7 mouse cellular contexts compared by ENCODE assay signal in the genomic region with DNA sequence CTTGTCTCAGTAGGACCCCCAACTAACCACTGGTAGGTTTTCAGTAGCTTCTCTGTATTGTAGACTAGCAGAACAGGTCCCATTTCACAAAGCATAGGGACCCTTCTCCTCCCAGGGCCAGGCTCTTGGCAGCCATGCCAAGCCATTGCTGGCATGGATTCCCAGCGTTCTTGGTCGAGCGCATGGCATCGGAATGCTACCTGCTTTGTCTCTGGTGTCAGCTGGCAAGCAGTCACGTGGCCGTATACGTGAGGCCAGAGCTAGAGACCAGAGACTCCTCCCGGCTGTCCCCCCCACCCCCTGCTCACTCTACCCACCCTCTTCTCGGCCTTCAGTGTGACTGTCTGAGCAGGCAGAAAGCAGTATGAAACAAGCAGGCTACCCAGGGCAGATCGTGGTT. TPM values are rescaled to one million over a fixed set of nuclear protein-coding genes. Genes with fewer than 3 reads are reported as not detected.
DNase-seq lines count a peak whose midpoint lies in the region; ATAC-seq lines count a peak whose summit lies in the region.

No protein-coding gene starts in this region.

- peaks cover 9% of the 10 kb centered on the region; the same call in 1 of the 2 replicates for H3K27me3 ChIP-seq in midbrain, embryonic 15.5 days (replicated peaks)
- peaks cover 58% of the 10 kb centered on the region for H3K27me3 ChIP-seq in liver, embryonic 12.5 days (replicated peaks)
- peaks cover 95% of the 10 kb centered on the region for H3K27me3 ChIP-seq in embryonic facial prominence, embryonic 10.5 days (replicated peaks; ENCODE audit: low read depth, poor library complexity, severe bottlenecking)

- ATAC-seq in midbrain, embryonic 15.5 days (replicated peaks), result peak; percentile 55
- no peak for ATAC-seq in liver, embryonic 12.5 days

- H3K9ac ChIP-seq in midbrain, embryonic 15.5 days, result no peak overlapping the region
- H3K9ac ChIP-seq in liver, embryonic 12.5 days, result no peak overlapping the region

- peak overlapping the region; percentile 12 for H3K4me3 ChIP-seq in midbrain, embryonic 15.5 days
- no peak overlapping the region for H3K4me3 ChIP-seq in liver, embryonic 12.5 days
- no peak overlapping the region for H3K4me3 ChIP-seq in embryonic facial prominence, embryonic 10.5 days

- peak overlapping the region; percentile 74 for H3K27ac ChIP-seq in midbrain, embryonic 15.5 days
- H3K27ac ChIP-seq in liver, embryonic 12.5 days, result no peak overlapping the region
- no peak overlapping the region for H3K27ac ChIP-seq in embryonic facial prominence, embryonic 10.5 days (replicated peaks)

- peak; percentile 65 to 69 for DNase-seq in left cerebral cortex, adult 18-20 months (ENCODE audit: low spot score in 2 of 2)
- DNase-seq in left cerebral cortex, adult 11 months (ENCODE audit: low spot score), result no peak
- DNase-seq in cerebellum, adult 8-10 months, result peak; percentile 80
- peak; percentile 86 for DNase-seq in heart, postnatal 4 days
- DNase-seq in embryonic facial prominence, embryonic 10.5 days (ENCODE audit: low spot score), result no peak

- WGBS in midbrain, embryonic 15.5 days, result 73% methylated on average over 10 of the region's 10 CpGs
- WGBS in liver, embryonic 12.5 days (ENCODE audit: insufficient replicate concordance), result 71% methylated on average over 10 of the region's 10 CpGs
- WGBS in embryonic facial prominence, embryonic 10.5 days, result 88% methylated on average over 10 of the region's 10 CpGs

- no peaks in the 10 kb centered on the region for H3K36me3 ChIP-seq in midbrain, embryonic 15.5 days (replicated peaks)
- H3K36me3 ChIP-seq in liver, embryonic 12.5 days, result no peaks in the 10 kb centered on the region
- H3K36me3 ChIP-seq in embryonic facial prominence, embryonic 10.5 days (replicated peaks), result no peaks in the 10 kb centered on the region

- no peaks in the 10 kb centered on the region for H3K9me3 ChIP-seq in midbrain, embryonic 15.5 days
- no peaks in the 10 kb centered on the region for H3K9me3 ChIP-seq in liver, embryonic 12.5 days (replicated peaks)
- no peaks in the 10 kb centered on the region for H3K9me3 ChIP-seq in embryonic facial prominence, embryonic 10.5 days

- peak overlapping the region; percentile 37 for H3K4me2 ChIP-seq in midbrain, embryonic 15.5 days
- H3K4me2 ChIP-seq in liver, embryonic 12.5 days, result no peak overlapping the region

- H3K4me1 ChIP-seq in midbrain, embryonic 15.5 days, result peaks cover 61% of the 10 kb centered on the region
- no peaks in the 10 kb centered on the region for H3K4me1 ChIP-seq in liver, embryonic 12.5 days
- no peaks in the 10 kb centered on the region for H3K4me1 ChIP-seq in embryonic facial prominence, embryonic 10.5 days

RNA-seq across cellular contexts. Expression of gene Ppara, which starts 56.9 kb away (rescaled TPM):
- 1 to 10 TPM; 3.2 to 4.1 TPM for total RNA-seq in left cerebral cortex, adult 18-20 months (2021)
- 10 to 100 TPM; 24.0 to 29.6 TPM for total RNA-seq in heart, postnatal 4 days (2021)
- 1.3 and 2.2 TPM in 2 replicates for polyA plus RNA-seq in midbrain, embryonic 15.5 days (2015; fragmentation: Nextera tagmentation; extraction: Ambion mirVana)
- polyA plus RNA-seq in liver, embryonic 12.5 days (2016; fragmentation: Nextera tagmentation; extraction: Ambion mirVana), result 5.7 TPM in 2 replicates
- polyA plus RNA-seq in embryonic facial prominence, embryonic 10.5 days (2016; fragmentation: Nextera tagmentation; extraction: Ambion mirVana), result 0.29 and 0.75 TPM in 2 replicates

Comparison
In these comparisons a context has a peak if more than half of its experiments do, and no peak if none do; other contexts are left out.
1. DNase-seq: peak in left cerebral cortex, adult 18-20 months (2 of 2), cerebellum, adult 8-10 months (single experiment) and heart, postnatal 4 days (single experiment); none in left cerebral cortex, adult 11 months (single experiment) and embryonic facial prominence, embryonic 10.5 days (single experiment).